Mouse (Mus musculus): ENCODE results near the gene Fam57a.
A peak's percentile ranks its signal among the peaks of the same experiment; 100 is the strongest.

Fam57a gene

GRCm38 (mm10) chr11:76247239-76247638, 67.8 kb downstream of the Fam57a start:
- DNase-seq = no peak

GRCm38 (mm10) chr11:76252036-76252435, 72.6 kb downstream of the Fam57a start:
- no peak for DNase-seq

GRCm38 (mm10) chr11:76253145-76253917, 73.9 kb downstream of the Fam57a start:
- peak; percentile 90 for DNase-seq

- DNase-seq = no peak
These were observed 74.4 kb downstream of the Fam57a start for GRCm38 (mm10) chr11:76253918-76254264.

- no peak for DNase-seq
These were observed 76.0 kb downstream of the Fam57a start for GRCm38 (mm10) chr11:76255431-76256001.

GRCm38 (mm10) chr11:76256129-76256528, 76.7 kb downstream of the Fam57a start:
- no peak for DNase-seq

- DNase-seq = no peak
These were observed 77.9 kb downstream of the Fam57a start for GRCm38 (mm10) chr11:76257386-76257785.

GRCm38 (mm10) chr11:76258511-76258910, 79.0 kb downstream of the Fam57a start:
- no peak for DNase-seq

GRCm38 (mm10) chr11:76260208-76261050, 81.0 kb downstream of the Fam57a start:
- no peak for DNase-seq

- DNase-seq = peak; percentile 33
These were observed 81.8 kb downstream of the Fam57a start for GRCm38 (mm10) chr11:76261224-76261623.

GRCm38 (mm10) chr11:76262611-76263351, 83.3 kb downstream of the Fam57a start:
- DNase-seq = no peak
